In the genomic region with DNA sequence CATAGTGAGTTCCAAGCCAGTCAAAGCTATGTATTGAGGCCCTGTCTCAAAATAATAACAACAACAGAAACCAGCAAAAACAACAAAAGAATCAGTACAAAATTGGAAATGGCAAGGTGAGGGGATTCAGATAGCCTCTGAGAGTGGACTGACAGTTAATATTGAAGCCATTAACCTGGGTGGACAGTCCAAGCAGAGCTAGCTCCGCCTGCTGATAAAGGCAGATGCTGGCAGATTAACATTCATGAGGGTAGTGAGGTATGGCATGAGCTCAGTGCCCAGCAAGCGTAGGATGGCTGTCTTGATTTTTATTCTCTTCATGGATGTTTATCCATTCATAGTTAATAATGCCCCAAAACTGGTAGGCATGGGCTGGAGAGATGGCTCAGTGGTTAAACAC, we compare ENCODE assay signal across 16 mouse cellular contexts. TPM values are rescaled to one million over a fixed set of nuclear protein-coding genes. Genes with fewer than 3 reads are reported as not detected.
"Had no signal": no experiment of that assay in that cellular context is flagged by ENCODE, and none has a peak within 500 bp of the region (broad histone marks: within the 10 kb centered on the region; RNA-seq: fewer than 3 reads in every experiment).

No protein-coding gene starts in this region.

- H3K27me3 ChIP-seq: lung, embryonic 15.5 days; megakaryocyte, embryonic 14.5 days; midbrain, embryonic 13.5 days; midbrain, embryonic 15.5 days; neural tube, embryonic 12.5 days had no signal

- H3K4me3 ChIP-seq: lung, embryonic 15.5 days; megakaryocyte, embryonic 14.5 days; midbrain, embryonic 13.5 days; midbrain, embryonic 15.5 days; neural tube, embryonic 12.5 days had no signal

- H3K9me3 ChIP-seq: lung, embryonic 15.5 days; megakaryocyte, embryonic 14.5 days; midbrain, embryonic 13.5 days; midbrain, embryonic 15.5 days; neural tube, embryonic 12.5 days had no signal

- H3K4me2 ChIP-seq: lung, embryonic 15.5 days; midbrain, embryonic 11.5 days; midbrain, embryonic 13.5 days; midbrain, embryonic 15.5 days; neural tube, embryonic 12.5 days had no signal

- ATAC-seq: lung, postnatal 0 days; midbrain, embryonic 13.5 days; midbrain, embryonic 15.5 days had no signal

- H3K27ac ChIP-seq: lung, embryonic 15.5 days; macrophage; midbrain, embryonic 13.5 days; midbrain, embryonic 15.5 days; neural tube, embryonic 12.5 days had no signal

- DNase-seq: lung, adult 2 months; lung, postnatal 14 days; lung, postnatal 36 days; right cerebral cortex, postnatal 14 days; spleen, adult 18-20 months; thymus, adult 18-20 months; thymus, postnatal 14 days; thymus, postnatal 36 days had no signal

- H3K9ac ChIP-seq: lung, embryonic 15.5 days; midbrain, embryonic 13.5 days; midbrain, embryonic 15.5 days; neural tube, embryonic 12.5 days had no signal

RNA-seq across cellular contexts. Expression of gene Evpl, which starts 36.7 kb away (rescaled TPM):
- polyA plus RNA-seq: macrophage had no signal
